Mouse (Mus musculus) forebrain, embryonic 12.5 days (tissue): ENCODE measurements around the gene Trim41. TPM values are rescaled to one million over a fixed set of nuclear protein-coding genes. Genes with fewer than 3 reads are reported as not detected.

ENCODE experiments used
- ATAC-seq: fragments of 200-750 bp; cut with Nextera tagmentation; 2 replicates; pipeline ENCODE4 v1.8.0; 2017; ENCODE audit warnings: moderate TSS enrichment; ENCODE audit not compliant: low FRiP score
- H3K27ac ChIP-seq: fragments of 300-500 bp; sonication (generic); 2 replicates; pipeline ENCODE4 v1.5.1; 2016; ENCODE audit warnings: mild to moderate bottlenecking
- H3K27me3 ChIP-seq: fragments of 300-500 bp; sonication (generic); 2 replicates; pipeline ENCODE4 v1.6.1; 2016; ENCODE audit warnings: mild to moderate bottlenecking
- H3K36me3 ChIP-seq: fragments of 300-500 bp; sonication (generic); replicated peaks from 2 replicates; pipeline ENCODE4 v1.6.1; 2016; ENCODE audit warnings: mild to moderate bottlenecking
- H3K4me1 ChIP-seq: fragments of 300-500 bp; sonication (generic); 2 replicates; pipeline ENCODE4 v1.6.1; 2016
- H3K4me2 ChIP-seq: fragments of 300-500 bp; sonication (generic); 2 replicates; pipeline ENCODE4 v1.6.1; 2016; ENCODE audit warnings: mild to moderate bottlenecking, moderate library complexity
- H3K4me3 ChIP-seq: fragments of 300-500 bp; sonication (generic); replicated peaks from 2 replicates; pipeline ENCODE4 v1.5.1; 2016; ENCODE audit warnings: mild to moderate bottlenecking
- H3K9ac ChIP-seq: fragments of 300-500 bp; sonication (generic); 2 replicates; pipeline ENCODE4 v1.6.1; 2016; ENCODE audit warnings: mild to moderate bottlenecking
- H3K9me3 ChIP-seq: fragments of 300-500 bp; sonication (generic); 2 replicates; pipeline ENCODE4 v1.6.1; 2016
- WGBS: fragments of 180-500 bp; shearing (Covaris S2); methylation state at CpG from one replicate; pipeline ENCODE4 v1.1.7; 2016; 5-methylcytosine and 5-hydroxymethylcytosine counted together
- polyA plus RNA-seq: library from polyadenylated mRNA; unstranded; fragments of >200 nt; fragmentation: Nextera tagmentation; extraction: Ambion mirVana; gene quantifications from 2 replicates; pipeline ENCODE4 v1.2.1, GENCODE M21; 2016

Gene Trim41
- polyA plus RNA-seq, 1 experiment from 2014 or later = 6.2 TPM

DNA sequence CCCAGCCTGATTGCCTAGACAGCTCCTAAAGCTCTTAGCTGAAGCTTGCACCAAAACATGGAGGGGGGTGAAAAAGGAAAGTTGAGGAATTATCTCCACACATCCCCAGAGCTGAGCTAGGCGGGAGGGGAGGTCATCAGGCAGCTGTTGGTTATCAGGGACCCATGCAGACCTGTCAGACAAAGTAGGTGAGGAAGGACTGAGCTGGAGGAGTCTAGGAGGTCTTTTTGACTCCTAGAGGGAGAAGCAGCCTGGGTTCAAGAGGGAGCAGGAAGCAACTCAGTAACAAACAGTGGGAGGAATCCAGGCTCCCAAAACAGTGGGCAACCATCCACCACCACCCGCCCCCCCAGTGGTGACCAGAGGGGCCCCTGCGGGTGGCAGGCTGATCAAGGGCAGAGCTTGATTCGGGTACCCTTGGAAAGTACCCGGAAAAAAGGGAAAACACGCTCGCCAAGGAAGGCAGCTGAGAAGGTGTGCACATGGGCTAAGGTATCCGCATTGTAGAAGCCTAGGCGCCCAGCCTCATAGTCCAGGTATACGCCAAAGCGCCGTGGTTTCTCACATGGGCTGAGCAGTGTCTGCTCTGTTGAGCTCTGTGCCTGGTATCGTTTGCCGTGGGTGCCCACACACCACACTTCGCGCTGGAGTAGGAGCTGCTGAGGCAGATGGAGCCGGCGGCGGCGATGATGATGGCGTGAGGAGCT is 10.1 kb downstream of the Trim41 start:
- H3K4me3 ChIP-seq = no peak overlapping the region
- 58% methylated on average over 21 of the region's 21 CpGs for WGBS
- H3K9ac ChIP-seq = no peak overlapping the region
- H3K4me1 ChIP-seq = peaks cover 7% of the 10 kb centered on the region
- H3K9me3 ChIP-seq = no peaks in the 10 kb centered on the region
- H3K4me2 ChIP-seq = no peak overlapping the region
- H3K27me3 ChIP-seq = no peaks in the 10 kb centered on the region
- no peak overlapping the region for H3K27ac ChIP-seq
- H3K36me3 ChIP-seq = peaks cover 99% of the 10 kb centered on the region
- peak; percentile 51 for ATAC-seq

DNA sequence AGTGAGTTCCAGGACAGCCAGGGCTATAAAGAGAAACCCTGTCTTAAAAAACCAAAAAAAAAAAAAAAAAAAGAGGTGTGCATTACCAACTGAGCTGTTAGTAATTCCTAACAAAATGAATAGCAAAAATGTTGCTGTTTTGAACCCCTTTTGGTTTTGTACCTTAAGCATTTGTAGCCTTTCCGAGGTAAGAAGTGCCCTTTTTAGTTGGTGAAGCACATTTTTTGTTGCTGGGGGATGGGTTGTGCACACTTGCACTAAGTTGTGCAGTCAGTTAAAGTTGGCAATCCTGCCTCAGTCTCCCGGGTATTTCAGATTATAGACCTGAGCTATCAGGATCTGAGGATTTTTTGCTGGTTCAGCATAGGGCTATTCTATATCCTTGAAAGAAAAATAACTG is 12.2 kb downstream of the Trim41 start:
- H3K4me1 ChIP-seq = peaks cover 18% of the 10 kb centered on the region
- ATAC-seq = no peak
- H3K4me2 ChIP-seq = no peak overlapping the region
- WGBS = 81% methylated on average over 2 of the region's 2 CpGs
- no peak overlapping the region for H3K27ac ChIP-seq
- H3K36me3 ChIP-seq = peaks cover 87% of the 10 kb centered on the region
- H3K4me3 ChIP-seq = no peak overlapping the region
- no peak overlapping the region for H3K9ac ChIP-seq
- no peaks in the 10 kb centered on the region for H3K9me3 ChIP-seq
- H3K27me3 ChIP-seq = no peaks in the 10 kb centered on the region

DNA sequence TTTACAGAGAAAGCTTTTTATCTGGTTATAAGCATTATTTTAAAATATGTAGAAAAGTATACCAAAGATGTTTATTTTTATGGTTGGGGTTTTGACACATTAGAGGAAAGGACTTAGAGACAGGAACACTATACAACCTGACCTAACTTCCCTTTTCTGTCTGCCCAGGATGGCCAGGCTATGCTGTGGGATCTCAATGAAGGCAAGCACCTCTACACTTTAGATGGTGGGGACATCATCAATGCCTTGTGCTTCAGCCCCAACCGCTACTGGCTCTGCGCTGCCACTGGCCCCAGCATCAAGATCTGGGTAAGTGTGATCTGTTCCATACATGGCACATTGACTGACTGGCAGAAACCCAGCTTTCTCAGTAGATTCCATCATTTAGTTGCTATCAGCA is 13.2 kb downstream of the Trim41 start:
- H3K4me1 ChIP-seq = peaks cover 19% of the 10 kb centered on the region
- no peak overlapping the region for H3K27ac ChIP-seq
- peaks cover 78% of the 10 kb centered on the region for H3K36me3 ChIP-seq
- H3K9ac ChIP-seq = no peak overlapping the region
- WGBS = 92% methylated on average over 2 of the region's 2 CpGs
- H3K4me2 ChIP-seq = no peak overlapping the region
- H3K9me3 ChIP-seq = no peaks in the 10 kb centered on the region
- no peak overlapping the region for H3K4me3 ChIP-seq
- H3K27me3 ChIP-seq = no peaks in the 10 kb centered on the region
- ATAC-seq = no peak

DNA sequence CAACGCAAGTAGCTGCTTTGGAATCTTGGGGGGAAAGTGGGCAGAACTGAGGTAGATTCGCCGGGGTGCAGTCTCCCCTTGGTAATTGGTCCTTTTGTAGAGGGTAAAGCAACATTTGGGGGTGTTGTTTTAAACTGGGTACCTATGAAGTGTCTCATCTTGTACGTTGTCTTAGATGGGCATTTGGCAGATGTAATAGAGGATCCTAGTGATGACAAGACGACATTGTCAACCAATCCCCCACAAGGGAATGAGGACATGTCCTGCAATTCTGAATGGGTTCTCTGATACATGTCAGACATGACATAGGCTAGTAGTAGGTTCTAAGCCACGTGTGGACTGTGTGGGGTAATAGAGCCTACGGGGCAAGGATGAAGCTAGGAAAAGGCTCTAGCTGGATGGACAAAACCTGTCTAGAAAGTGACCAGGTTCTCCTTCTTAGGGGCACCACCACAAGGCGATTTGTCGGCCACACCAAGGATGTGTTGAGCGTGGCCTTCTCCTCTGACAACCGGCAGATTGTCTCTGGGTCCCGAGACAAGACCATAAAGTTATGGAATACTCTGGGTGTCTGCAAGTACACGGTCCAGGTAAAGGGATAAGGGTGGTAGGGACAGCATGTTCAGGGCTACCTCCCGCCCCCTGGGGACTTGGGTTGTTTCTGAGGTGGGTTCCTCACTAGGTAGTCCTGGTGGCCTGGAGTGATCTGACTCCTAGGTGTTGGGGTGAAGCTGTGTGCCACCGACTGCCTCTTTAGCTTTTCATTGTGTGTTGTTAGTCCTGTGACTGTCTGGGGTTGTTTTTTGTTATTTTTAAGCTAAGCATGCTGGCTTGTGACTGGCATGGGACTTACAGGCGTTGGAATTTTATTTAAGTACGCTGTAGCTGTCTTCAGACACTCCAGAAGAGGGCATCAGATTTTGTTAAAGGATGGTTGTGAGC is 15.1 kb downstream of the Trim41 start:
- H3K9ac ChIP-seq = peak overlapping the region; percentile 89
- H3K4me2 ChIP-seq = peak overlapping the region; percentile 92
- H3K27me3 ChIP-seq = no peaks in the 10 kb centered on the region
- H3K9me3 ChIP-seq = no peaks in the 10 kb centered on the region
- H3K27ac ChIP-seq = no peak overlapping the region
- peaks cover 59% of the 10 kb centered on the region for H3K36me3 ChIP-seq
- H3K4me1 ChIP-seq = peaks cover 31% of the 10 kb centered on the region
- 79% methylated on average over 17 of the region's 17 CpGs for WGBS
- no peak for ATAC-seq
- peak overlapping the region; percentile 78 for H3K4me3 ChIP-seq

DNA sequence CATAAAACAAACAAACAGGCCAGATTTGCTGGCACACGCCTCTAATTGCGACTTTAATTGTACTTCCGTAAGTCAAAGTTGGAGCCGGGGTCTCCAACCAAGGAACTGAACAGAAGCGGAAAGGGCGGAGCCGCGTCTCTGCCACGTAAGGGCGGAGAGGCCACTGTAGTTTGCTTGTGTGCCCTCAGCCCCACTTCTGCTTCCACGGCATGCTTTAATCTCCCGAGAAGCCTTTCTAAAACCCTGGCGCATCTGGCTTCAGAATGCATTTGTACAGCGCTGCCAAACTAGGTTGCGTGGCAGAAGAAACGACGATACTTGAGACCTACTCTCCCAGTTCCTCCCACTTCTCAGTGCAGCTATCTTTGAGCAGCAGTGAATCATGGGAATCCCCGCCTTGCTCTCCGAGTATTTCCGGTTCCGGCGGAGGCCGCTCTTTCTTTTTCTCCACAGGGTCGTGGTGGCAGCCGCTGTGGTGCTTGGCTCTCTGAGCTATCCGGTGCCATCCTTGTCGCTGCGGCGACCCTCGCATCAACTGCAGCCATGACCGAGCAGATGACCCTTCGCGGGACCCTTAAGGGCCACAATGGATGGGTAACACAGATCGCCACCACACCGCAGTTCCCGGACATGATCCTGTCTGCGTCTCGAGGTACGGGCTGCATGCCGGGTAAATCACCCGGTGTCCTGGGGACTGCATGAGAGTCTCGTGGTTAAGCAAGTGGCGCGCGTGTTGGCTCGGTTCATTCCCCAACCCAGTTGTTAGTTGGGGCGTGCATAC is 17.0 kb downstream of the Trim41 start, which contains the start of gene Rack1:
Gene Rack1, plus strand, starts transcription at position 412 of the 781 bp plus-strand sequence.
- Histone ChIP-seq H3K27me3 (no peaks in the 10 kb centered on the region), H3K9me3 (no peaks in the 10 kb centered on the region), H3K4me3 (peak within 1 kb of the TSS; percentile 78), H3K36me3 (peaks cover 39% of the 10 kb centered on the region), H3K4me1 (peaks cover 31% of the 10 kb centered on the region), H3K4me2 (peak within 1 kb of the TSS; percentile 92), H3K27ac (peak within 1 kb of the TSS; percentile 93), H3K9ac (peak within 1 kb of the TSS; percentile 89)
- under 1% methylated on average over 47 of the region's 47 CpGs for WGBS
- peak; percentile 93 for ATAC-seq

DNA sequence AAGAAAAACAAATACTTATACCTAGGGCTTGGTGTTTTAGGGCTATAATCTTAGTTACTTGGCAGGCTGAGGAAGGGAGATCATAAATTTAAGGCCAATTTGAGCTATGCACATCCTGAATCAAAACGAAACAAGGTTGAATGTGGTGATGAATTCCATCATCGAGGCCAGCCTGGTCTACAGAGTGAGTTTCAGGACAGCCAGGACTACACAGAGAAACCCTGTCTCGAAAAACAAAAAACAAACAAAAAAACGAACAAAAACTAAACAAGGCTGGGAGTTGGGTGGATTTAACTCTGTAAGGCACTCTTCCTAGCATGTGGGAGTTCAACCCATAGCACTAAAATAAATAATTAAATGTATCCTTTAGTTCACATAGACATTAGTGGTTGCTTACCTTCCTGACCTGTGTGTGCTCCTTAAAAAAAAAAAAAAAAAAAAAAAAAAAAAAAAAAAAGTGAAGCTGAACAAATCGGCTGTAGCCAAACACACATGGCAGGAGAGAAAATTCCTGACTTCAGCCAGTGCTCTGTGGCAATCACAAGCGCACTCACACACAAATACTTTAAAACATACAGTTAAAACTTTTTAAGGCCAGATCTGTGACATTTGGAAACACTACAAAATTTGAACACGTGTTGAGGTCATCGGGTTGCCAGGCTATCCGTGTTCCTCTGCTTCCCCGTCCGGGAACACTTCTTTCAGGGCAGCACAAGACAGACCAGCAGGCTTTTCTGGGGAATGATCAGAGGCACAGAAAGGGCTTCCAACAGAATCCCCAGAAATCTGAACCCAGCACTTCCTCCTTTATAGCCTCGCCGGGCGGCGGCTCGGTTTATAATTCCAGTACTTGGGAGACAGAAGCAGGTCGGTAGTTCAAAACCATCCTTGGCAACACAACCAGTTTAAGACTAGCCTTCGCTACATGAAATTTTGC is 17.9 kb downstream of the Trim41 start:
- Histone ChIP-seq H3K27ac (peak overlapping the region; percentile 93), H3K9ac (peak overlapping the region; percentile 89), H3K4me1 (peaks cover 31% of the 10 kb centered on the region), H3K36me3 (peaks cover 31% of the 10 kb centered on the region), H3K9me3 (no peaks in the 10 kb centered on the region), H3K4me2 (peak overlapping the region; percentile 92), H3K27me3 (no peaks in the 10 kb centered on the region), H3K4me3 (peak overlapping the region; percentile 78)
- 11% methylated on average over 18 of the region's 18 CpGs for WGBS
- no peak; the same call in 1 of the 2 replicates for ATAC-seq

DNA sequence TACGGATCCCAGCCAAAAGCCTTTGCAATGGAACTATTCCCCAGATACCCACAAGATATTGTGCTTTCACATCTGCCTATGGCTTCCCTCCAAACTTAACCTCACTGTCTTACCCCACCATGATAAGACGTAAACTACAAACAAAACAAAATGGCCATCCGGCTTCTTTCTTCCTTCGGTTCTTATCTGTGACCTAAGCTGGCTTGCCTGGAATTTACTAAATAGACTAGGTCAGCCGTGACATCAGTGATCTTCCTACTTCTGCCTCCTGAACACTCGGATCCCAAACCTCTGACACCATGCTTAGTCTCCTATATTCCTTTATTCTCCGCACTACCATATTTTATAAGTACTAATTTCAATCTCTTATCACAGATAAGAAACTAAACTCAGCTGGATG is 18.8 kb downstream of the Trim41 start:
- H3K27me3 ChIP-seq = no peaks in the 10 kb centered on the region
- 0 out of 2 replicates have a peak overlapping the region, but pooled peaks have one; percentile 2 for H3K4me2 ChIP-seq
- no peak overlapping the region for H3K27ac ChIP-seq
- peaks cover 31% of the 10 kb centered on the region for H3K4me1 ChIP-seq
- peaks cover 21% of the 10 kb centered on the region for H3K36me3 ChIP-seq
- 78% methylated on average over 7 of the region's 7 CpGs for WGBS
- peak overlapping the region; percentile 36; the same call in 1 of the 2 replicates for H3K9ac ChIP-seq
- H3K4me3 ChIP-seq = no peak overlapping the region
- no peak for ATAC-seq
- no peaks in the 10 kb centered on the region for H3K9me3 ChIP-seq

DNA sequence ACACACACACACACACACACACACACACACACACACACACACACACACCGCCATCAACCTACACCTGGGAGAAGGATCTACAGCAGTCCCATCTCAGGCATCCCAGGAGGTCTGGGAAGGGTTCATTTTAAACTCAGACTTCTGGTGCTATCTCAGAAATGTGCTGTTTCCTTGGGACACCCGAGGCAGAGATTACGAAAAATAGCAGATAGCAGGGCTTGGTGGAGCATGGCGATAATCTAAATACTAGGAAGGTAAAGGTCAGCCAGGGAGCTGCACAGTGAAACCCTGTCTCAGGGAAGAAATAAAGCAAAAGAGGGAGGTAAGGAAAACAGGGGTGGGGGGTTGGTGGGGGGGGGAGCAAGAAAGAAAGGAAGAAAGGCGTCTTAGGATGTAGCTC is 19.9 kb downstream of the Trim41 start:
- WGBS = 89% methylated on average over 5 of the region's 5 CpGs
- H3K4me2 ChIP-seq = no peak overlapping the region
- H3K27me3 ChIP-seq = no peaks in the 10 kb centered on the region
- H3K27ac ChIP-seq = no peak overlapping the region
- no peak overlapping the region for H3K4me3 ChIP-seq
- peak overlapping the region; percentile 7; the same call in 1 of the 2 replicates for H3K9ac ChIP-seq
- H3K4me1 ChIP-seq = peaks cover 27% of the 10 kb centered on the region
- H3K9me3 ChIP-seq = no peaks in the 10 kb centered on the region
- H3K36me3 ChIP-seq = peaks cover 11% of the 10 kb centered on the region
- no peak for ATAC-seq

DNA sequence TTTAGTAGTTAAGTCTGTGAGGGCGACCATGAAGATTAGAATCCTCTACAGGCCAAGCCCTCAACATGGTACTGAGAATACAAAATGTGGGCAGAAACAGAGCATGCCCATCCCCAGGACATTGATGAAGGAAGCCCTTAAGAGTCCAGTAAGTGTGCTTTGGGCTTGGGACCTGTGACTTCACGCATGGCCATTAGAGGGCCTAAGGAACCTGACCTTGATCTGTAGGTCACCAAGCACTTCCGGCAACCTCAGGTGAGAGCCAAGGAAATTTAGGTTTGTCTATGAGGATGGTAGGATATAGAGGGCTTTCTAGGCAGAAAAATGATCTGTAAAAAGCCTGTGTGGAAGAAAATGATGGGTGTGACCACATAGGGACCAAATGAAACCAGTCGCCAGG is 20.9 kb downstream of the Trim41 start:
- no peak for ATAC-seq
- Histone ChIP-seq H3K4me2 (no peak overlapping the region), H3K27ac (no peak overlapping the region), H3K9ac (no peak overlapping the region), H3K4me3 (no peak overlapping the region), H3K36me3 (peaks cover under 1% of the 10 kb centered on the region), H3K4me1 (peaks cover 17% of the 10 kb centered on the region), H3K9me3 (no peaks in the 10 kb centered on the region), H3K27me3 (no peaks in the 10 kb centered on the region)
- 78% methylated on average over 4 of the region's 4 CpGs for WGBS

DNA sequence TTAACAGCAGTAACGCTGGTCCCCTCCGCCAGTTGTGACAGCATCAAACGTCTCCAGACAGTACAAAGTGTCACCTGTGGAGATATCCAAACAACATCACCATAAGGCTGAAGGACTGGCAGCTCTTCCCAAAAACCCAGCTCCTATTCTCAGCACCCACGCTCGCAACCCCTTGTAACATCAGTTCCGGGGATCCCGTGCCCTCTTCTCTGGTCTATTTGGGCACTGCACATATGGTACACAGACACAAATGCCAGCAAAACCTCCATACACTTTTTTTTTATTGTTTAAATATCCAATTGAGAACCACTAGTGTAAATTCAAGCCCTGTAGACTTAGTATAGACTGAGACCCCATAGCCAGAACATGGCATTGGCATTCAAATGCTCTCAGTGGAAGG is 21.9 kb downstream of the Trim41 start:
- H3K4me2 ChIP-seq = no peak overlapping the region
- no peaks in the 10 kb centered on the region for H3K36me3 ChIP-seq
- 91% methylated on average over 7 of the region's 7 CpGs for WGBS
- H3K27ac ChIP-seq = no peak overlapping the region
- H3K4me1 ChIP-seq = peaks cover 13% of the 10 kb centered on the region
- no peak overlapping the region for H3K4me3 ChIP-seq
- H3K27me3 ChIP-seq = peaks cover 3% of the 10 kb centered on the region; the same call in 1 of the 2 replicates
- no peak overlapping the region for H3K9ac ChIP-seq
- ATAC-seq = no peak
- H3K9me3 ChIP-seq = no peaks in the 10 kb centered on the region

DNA sequence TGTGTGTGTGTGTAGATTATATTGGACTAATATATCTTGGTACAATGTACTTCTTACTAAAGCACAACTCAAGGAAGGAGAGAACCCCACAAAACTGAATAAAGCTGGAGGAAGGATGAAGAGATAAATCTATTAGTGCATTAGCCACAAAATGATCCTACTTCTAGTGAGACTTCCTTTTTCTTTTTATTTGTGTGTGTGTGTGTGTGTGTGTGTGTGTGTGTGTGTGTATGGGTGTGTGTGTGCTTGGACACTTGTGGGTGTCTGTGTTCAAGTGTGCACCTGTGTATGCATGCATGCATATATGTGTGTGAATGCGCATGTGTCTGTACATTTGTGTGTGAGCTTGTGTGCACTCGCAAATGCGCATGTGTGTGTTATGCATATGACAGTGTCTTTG is 24.0 kb downstream of the Trim41 start:
- Histone ChIP-seq H3K27me3 (peaks cover 3% of the 10 kb centered on the region; the same call in 1 of the 2 replicates), H3K4me2 (no peak overlapping the region), H3K4me1 (peaks cover 7% of the 10 kb centered on the region; the same call in 1 of the 2 replicates), H3K36me3 (no peaks in the 10 kb centered on the region), H3K27ac (no peak overlapping the region), H3K9me3 (no peaks in the 10 kb centered on the region), H3K4me3 (no peak overlapping the region), H3K9ac (no peak overlapping the region)
- no peak for ATAC-seq
- WGBS = 95% methylated on average over 3 of the region's 3 CpGs
